Mouse (Mus musculus) neural tube, embryonic 14.5 days (tissue): Measurements from ENCODE around the gene Tcea2. TPM values are rescaled to one million over a fixed set of nuclear protein-coding genes. Genes with fewer than 3 reads are reported as not detected.

ENCODE experiments used
- ATAC-seq: fragments of 200-750 bp; cut with Nextera tagmentation; 2 replicates; pipeline ENCODE4 v1.8.0; 2017; ENCODE audit warnings: low read depth, mild to moderate bottlenecking, moderate TSS enrichment, moderate library complexity
- H3K27ac ChIP-seq: fragments of 300-500 bp; sonication (generic); 2 replicates; pipeline ENCODE4 v1.5.1; 2014; ENCODE audit warnings: low read depth, mild to moderate bottlenecking, control low read depth, low read length, moderate library complexity, mixed read lengths
- H3K27me3 ChIP-seq: fragments of 300-500 bp; sonication (generic); 2 replicates; pipeline ENCODE4 v1.6.1; 2014; ENCODE audit warnings: low read length; ENCODE audit not compliant: control insufficient read depth, insufficient read depth
- H3K36me3 ChIP-seq: fragments of 300-500 bp; sonication (generic); 2 replicates; pipeline ENCODE4 v1.6.1; 2014; ENCODE audit warnings: low read length, mixed read lengths; ENCODE audit not compliant: control insufficient read depth, insufficient read depth
- H3K4me1 ChIP-seq: fragments of 300-500 bp; sonication (generic); 2 replicates; pipeline ENCODE4 v1.6.1; 2014; ENCODE audit warnings: low read length; ENCODE audit not compliant: control insufficient read depth, insufficient read depth
- H3K4me2 ChIP-seq: fragments of 300-500 bp; sonication (generic); 2 replicates; pipeline ENCODE4 v1.6.1; 2014; ENCODE audit warnings: mild to moderate bottlenecking, low read depth, low read length, control low read depth
- H3K4me3 ChIP-seq: fragments of 300-500 bp; sonication (generic); 2 replicates; pipeline ENCODE4 v1.5.1; 2014; ENCODE audit warnings: low read depth, low read length, control low read depth, mixed read lengths
- H3K9ac ChIP-seq: fragments of 300-500 bp; sonication (generic); replicated peaks from 2 replicates; pipeline ENCODE4 v1.6.1; 2014; ENCODE audit warnings: low read depth, mild to moderate bottlenecking, control low read depth, low read length, mixed read lengths
- H3K9me3 ChIP-seq: fragments of 300-500 bp; sonication (generic); 2 replicates; pipeline ENCODE4 v1.6.1; 2016; ENCODE audit warnings: low read length; ENCODE audit not compliant: control insufficient read depth
- WGBS: fragments of 180-500 bp; shearing (Covaris S2); extraction: QIAGEN DNeasy Blood & Tissue Kit; methylation state at CpG from one replicate; pipeline ENCODE4 v1.1.7; 2014; 5-methylcytosine and 5-hydroxymethylcytosine counted together
- polyA plus RNA-seq: library from polyadenylated mRNA; unstranded; fragments of >200 nt; fragmentation: Nextera tagmentation; extraction: Ambion mirVana; gene quantifications from 2 replicates; pipeline ENCODE4 v1.2.1, GENCODE M21; 2014

Tcea2 gene
- 49.6 and 54.8 TPM in 2 replicates for polyA plus RNA-seq

GRCm38 (mm10) chr2:181679951-181680715, at the start of gene Tcea2:
TSS of gene Tcea2 (plus strand) at chr2:181680310.
- no peaks in the 10 kb centered on the region for H3K27me3 ChIP-seq
- peak within 1 kb of the TSS; percentile 94 for H3K4me2 ChIP-seq
- H3K27ac ChIP-seq: peak within 1 kb of the TSS; percentile 60
- peak; percentile 65 for ATAC-seq
- under 1% methylated on average over 64 of the region's 69 CpGs for WGBS
- peak within 1 kb of the TSS; percentile 84 for H3K9ac ChIP-seq
- H3K4me1 ChIP-seq: peaks cover 9% of the 10 kb centered on the region
- no peaks in the 10 kb centered on the region for H3K36me3 ChIP-seq
- H3K9me3 ChIP-seq: no peaks in the 10 kb centered on the region
- peak within 1 kb of the TSS; percentile 61 for H3K4me3 ChIP-seq

DNA sequence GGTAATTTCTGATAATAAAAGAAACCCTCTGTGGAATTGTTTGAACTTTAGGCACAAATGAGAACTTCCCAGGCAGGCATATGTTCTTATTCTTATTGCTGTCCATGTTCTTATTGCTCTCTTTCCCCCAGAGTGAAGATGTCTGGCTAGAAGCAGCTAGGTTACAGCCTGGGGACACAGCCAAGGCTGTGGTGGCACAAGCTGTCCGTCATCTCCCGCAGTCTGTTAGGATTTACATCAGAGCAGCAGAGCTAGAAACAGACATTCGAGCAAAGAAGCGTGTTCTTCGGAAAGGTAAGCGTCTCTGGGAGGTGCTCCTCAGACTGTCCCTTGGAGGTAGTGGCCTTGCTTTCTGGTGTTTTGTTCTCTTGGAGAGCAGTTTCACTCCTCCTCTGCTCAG, 47.5 kb upstream of the Tcea2 start:
- Histone ChIP-seq H3K27me3 (no peaks in the 10 kb centered on the region), H3K4me1 (no peaks in the 10 kb centered on the region), H3K9ac (no peak overlapping the region), H3K27ac (no peak overlapping the region), H3K36me3 (peaks cover 50% of the 10 kb centered on the region), H3K4me3 (no peak overlapping the region), H3K9me3 (no peaks in the 10 kb centered on the region), H3K4me2 (no peak overlapping the region)
- WGBS: 96% methylated on average over 6 of the region's 6 CpGs
- no peak for ATAC-seq

GRCm38 (mm10) chr2:181635865-181636264, 44.2 kb upstream of the Tcea2 start:
- no peak for ATAC-seq
- H3K27me3 ChIP-seq: no peaks in the 10 kb centered on the region
- H3K4me2 ChIP-seq: no peak overlapping the region
- H3K4me1 ChIP-seq: no peaks in the 10 kb centered on the region
- whole genome bisulfite sequencing: 94% methylated on average over 3 of the region's 3 CpGs
- H3K27ac ChIP-seq: no peak overlapping the region
- H3K4me3 ChIP-seq: no peak overlapping the region
- no peak overlapping the region for H3K9ac ChIP-seq
- H3K36me3 ChIP-seq: peaks cover 59% of the 10 kb centered on the region
- no peaks in the 10 kb centered on the region for H3K9me3 ChIP-seq

- ATAC-seq: no peak
- H3K9me3 ChIP-seq: no peaks in the 10 kb centered on the region
- H3K4me1 ChIP-seq: no peaks in the 10 kb centered on the region
- no peaks in the 10 kb centered on the region for H3K27me3 ChIP-seq
- 85% methylated on average over 2 of the region's 2 CpGs for WGBS
- H3K36me3 ChIP-seq: peaks cover 49% of the 10 kb centered on the region
- H3K27ac ChIP-seq: no peak overlapping the region
- H3K4me3 ChIP-seq: no peak overlapping the region
- no peak overlapping the region for H3K4me2 ChIP-seq
- no peak overlapping the region for H3K9ac ChIP-seq
Observed at GRCm38 (mm10) chr2:181644361-181644760, 35.7 kb upstream of the Tcea2 start.

DNA sequence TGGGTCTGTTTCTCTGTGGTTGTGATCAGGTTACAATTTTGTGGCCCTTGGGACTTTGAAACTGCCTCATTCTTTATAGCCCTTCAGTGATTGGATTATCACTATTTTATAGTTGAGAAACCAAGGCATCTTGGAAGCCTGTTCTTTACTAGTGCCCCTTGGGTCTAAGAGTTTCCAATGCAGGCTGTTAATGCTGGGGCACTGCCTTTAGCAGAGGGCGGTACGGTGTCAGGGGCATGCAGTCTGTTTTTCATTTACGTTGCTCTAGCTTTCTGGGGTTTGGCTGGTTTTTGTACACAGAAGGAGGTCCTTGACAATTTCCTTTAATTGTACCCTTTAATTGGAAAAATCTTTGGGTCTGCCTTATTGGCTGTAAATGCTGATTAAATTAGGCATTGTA, 34.4 kb upstream of the Tcea2 start:
- Histone ChIP-seq H3K9ac (no peak overlapping the region), H3K27me3 (no peaks in the 10 kb centered on the region), H3K4me2 (no peak overlapping the region), H3K4me1 (no peaks in the 10 kb centered on the region), H3K27ac (no peak overlapping the region), H3K9me3 (no peaks in the 10 kb centered on the region), H3K4me3 (no peak overlapping the region), H3K36me3 (peaks cover 59% of the 10 kb centered on the region)
- no peak for ATAC-seq
- 86% methylated on average over 3 of the region's 3 CpGs for WGBS

GRCm38 (mm10) chr2:181646626-181647472, 33.3 kb upstream of the Tcea2 start:
- Histone ChIP-seq H3K4me1 (no peaks in the 10 kb centered on the region), H3K9ac (no peak overlapping the region), H3K36me3 (peaks cover 57% of the 10 kb centered on the region), H3K27ac (no peak overlapping the region), H3K4me3 (no peak overlapping the region), H3K4me2 (no peak overlapping the region), H3K27me3 (no peaks in the 10 kb centered on the region), H3K9me3 (no peaks in the 10 kb centered on the region)
- 85% methylated on average over 6 of the region's 6 CpGs for WGBS
- ATAC-seq: no peak

DNA sequence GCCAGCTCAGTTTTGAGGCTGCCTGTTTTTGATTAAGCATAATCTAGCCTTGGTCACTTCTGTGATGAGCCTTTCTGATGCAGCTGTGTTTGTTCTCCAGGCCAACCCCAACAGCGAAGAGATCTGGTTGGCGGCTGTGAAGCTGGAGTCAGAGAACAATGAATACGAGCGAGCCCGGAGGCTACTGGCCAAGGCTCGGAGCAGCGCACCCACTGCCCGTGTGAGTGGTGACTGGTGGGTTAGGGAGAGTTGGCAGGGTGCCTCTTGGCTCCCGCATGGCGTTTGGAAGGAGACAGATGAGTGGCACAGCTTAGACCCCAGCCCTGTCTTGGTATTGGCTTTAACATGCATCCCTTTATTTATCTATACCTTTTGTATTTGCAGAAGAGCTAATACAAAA, 31.2 kb upstream of the Tcea2 start:
- Histone ChIP-seq H3K4me1 (no peaks in the 10 kb centered on the region), H3K27ac (no peak overlapping the region), H3K9ac (no peak overlapping the region), H3K4me2 (no peak overlapping the region), H3K9me3 (no peaks in the 10 kb centered on the region), H3K36me3 (peaks cover 68% of the 10 kb centered on the region), H3K4me3 (no peak overlapping the region), H3K27me3 (no peaks in the 10 kb centered on the region)
- 91% methylated on average over 10 of the region's 10 CpGs for WGBS
- ATAC-seq: no peak

DNA sequence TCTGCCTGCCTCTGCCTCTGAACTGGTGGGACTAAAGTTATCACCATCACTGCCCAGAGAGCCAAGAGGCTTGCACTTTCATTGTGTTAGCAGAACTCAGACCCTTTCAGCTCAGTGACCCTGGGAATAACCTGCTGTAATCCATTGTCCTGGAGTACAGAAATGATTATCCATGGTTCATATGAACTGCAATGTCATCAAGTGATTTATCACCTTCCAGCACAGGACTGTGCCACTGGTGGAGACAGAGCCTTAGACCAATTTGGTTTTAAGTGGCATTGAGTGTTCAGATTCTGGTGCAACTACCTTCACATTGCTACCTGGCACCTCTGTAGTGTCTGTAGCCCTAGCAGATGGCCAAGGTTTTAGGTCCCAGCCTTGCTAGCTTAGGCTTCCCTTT, 27.0 kb upstream of the Tcea2 start:
- H3K9ac ChIP-seq: no peak overlapping the region
- ATAC-seq: no peak
- no peak overlapping the region for H3K4me2 ChIP-seq
- no peaks in the 10 kb centered on the region for H3K4me1 ChIP-seq
- H3K27me3 ChIP-seq: no peaks in the 10 kb centered on the region
- H3K9me3 ChIP-seq: no peaks in the 10 kb centered on the region
- peaks cover 75% of the 10 kb centered on the region for H3K36me3 ChIP-seq
- H3K4me3 ChIP-seq: no peak overlapping the region
- H3K27ac ChIP-seq: no peak overlapping the region

GRCm38 (mm10) chr2:181653523-181653922, 26.6 kb upstream of the Tcea2 start:
- Histone ChIP-seq H3K36me3 (peaks cover 70% of the 10 kb centered on the region), H3K9me3 (no peaks in the 10 kb centered on the region), H3K4me1 (no peaks in the 10 kb centered on the region), H3K4me2 (no peak overlapping the region), H3K27me3 (no peaks in the 10 kb centered on the region), H3K9ac (no peak overlapping the region), H3K27ac (no peak overlapping the region), H3K4me3 (no peak overlapping the region)
- ATAC-seq: no peak
- 88% methylated on average over 1 of the region's 1 CpGs for WGBS
